Mouse (Mus musculus): Measurements from ENCODE around the gene Alg6.

- no peak for TF ChIP-seq CTCF (IDR thresholded peaks at IDR 0.05; ENCODE audit: control insufficient read depth, insufficient read depth, low read length)
- TF ChIP-seq POLR2A (IDR thresholded peaks at IDR 0.05; ENCODE audit: borderline replicate concordance, control insufficient read depth, low read depth, low read length), result no peak
Measured at GRCm38 (mm10) chr4:99724331-99724730, 8.9 kb downstream of the Alg6 start.
